Mouse (Mus musculus) intestine, postnatal 0 days (tissue): Measurements from ENCODE around the gene Add3. TPM values are rescaled to one million over a fixed set of nuclear protein-coding genes. Genes with fewer than 3 reads are reported as not detected.

Experiments used
- ATAC-seq: fragments of 200-750 bp; cut with Nextera tagmentation; 2 replicates; pipeline ENCODE4 v1.8.0; 2017; ENCODE audit warnings: mild to moderate bottlenecking, moderate TSS enrichment, moderate library complexity
- H3K27ac ChIP-seq: fragments of 300-500 bp; sonication (generic); 2 replicates; pipeline ENCODE4 v1.5.1; 2014; ENCODE audit warnings: mild to moderate bottlenecking, low read depth, low read length, moderate library complexity
- H3K27me3 ChIP-seq: fragments of 300-500 bp; sonication (generic); replicated peaks from 2 replicates; pipeline ENCODE4 v1.6.1; 2014; ENCODE audit warnings: low read length, mixed read lengths; ENCODE audit not compliant: control insufficient read depth, insufficient read depth
- H3K36me3 ChIP-seq: fragments of 300-500 bp; sonication (generic); 2 replicates; pipeline ENCODE4 v1.6.1; 2014; ENCODE audit warnings: mild to moderate bottlenecking, moderate library complexity; ENCODE audit not compliant: control insufficient read depth, insufficient read depth
- H3K4me1 ChIP-seq: fragments of 300-500 bp; sonication (generic); replicated peaks from 2 replicates; pipeline ENCODE4 v1.6.1; 2014; ENCODE audit warnings: antibody characterized with exemption, low read length, mixed read lengths; ENCODE audit not compliant: control insufficient read depth, insufficient read depth
- H3K4me2 ChIP-seq: fragments of 300-500 bp; sonication (generic); replicated peaks from 2 replicates; pipeline ENCODE4 v1.6.1; 2014; ENCODE audit warnings: low read depth, mild to moderate bottlenecking, moderate library complexity
- H3K4me3 ChIP-seq: fragments of 300-500 bp; sonication (generic); 2 replicates; pipeline ENCODE4 v1.5.1; 2014; ENCODE audit warnings: low read depth, low read length
- H3K9ac ChIP-seq: fragments of 300-500 bp; sonication (generic); 2 replicates; pipeline ENCODE4 v1.6.1; 2014; ENCODE audit warnings: mild to moderate bottlenecking, low read depth, low read length
- H3K9me3 ChIP-seq: fragments of 300-500 bp; sonication (generic); 2 replicates; pipeline ENCODE4 v1.6.1; 2016; ENCODE audit warnings: mixed run types; ENCODE audit not compliant: control insufficient read depth
- CTCF ChIP-seq: sonication (generic); IDR thresholded peaks from 2 replicates; pipeline ENCODE4 v1.5.1; 2016; ENCODE audit warnings: low read depth, mild to moderate bottlenecking, control low read depth, antibody characterized with exemption, moderate library complexity
- WGBS: fragments of 180-500 bp; shearing (Covaris S2); extraction: QIAGEN DNeasy Blood & Tissue Kit; methylation state at CpG from one replicate; pipeline ENCODE4 v1.1.7; 2014; 5-methylcytosine and 5-hydroxymethylcytosine counted together
- polyA plus RNA-seq: library from polyadenylated mRNA; unstranded; fragments of >200 nt; fragmentation: Nextera tagmentation; extraction: Ambion mirVana; gene quantifications from 2 replicates; pipeline ENCODE4 v1.2.1, GENCODE M21; 2015

Add3 gene
- polyA plus RNA-seq, 1 experiment from 2014 or later = 46.8 TPM

DNA sequence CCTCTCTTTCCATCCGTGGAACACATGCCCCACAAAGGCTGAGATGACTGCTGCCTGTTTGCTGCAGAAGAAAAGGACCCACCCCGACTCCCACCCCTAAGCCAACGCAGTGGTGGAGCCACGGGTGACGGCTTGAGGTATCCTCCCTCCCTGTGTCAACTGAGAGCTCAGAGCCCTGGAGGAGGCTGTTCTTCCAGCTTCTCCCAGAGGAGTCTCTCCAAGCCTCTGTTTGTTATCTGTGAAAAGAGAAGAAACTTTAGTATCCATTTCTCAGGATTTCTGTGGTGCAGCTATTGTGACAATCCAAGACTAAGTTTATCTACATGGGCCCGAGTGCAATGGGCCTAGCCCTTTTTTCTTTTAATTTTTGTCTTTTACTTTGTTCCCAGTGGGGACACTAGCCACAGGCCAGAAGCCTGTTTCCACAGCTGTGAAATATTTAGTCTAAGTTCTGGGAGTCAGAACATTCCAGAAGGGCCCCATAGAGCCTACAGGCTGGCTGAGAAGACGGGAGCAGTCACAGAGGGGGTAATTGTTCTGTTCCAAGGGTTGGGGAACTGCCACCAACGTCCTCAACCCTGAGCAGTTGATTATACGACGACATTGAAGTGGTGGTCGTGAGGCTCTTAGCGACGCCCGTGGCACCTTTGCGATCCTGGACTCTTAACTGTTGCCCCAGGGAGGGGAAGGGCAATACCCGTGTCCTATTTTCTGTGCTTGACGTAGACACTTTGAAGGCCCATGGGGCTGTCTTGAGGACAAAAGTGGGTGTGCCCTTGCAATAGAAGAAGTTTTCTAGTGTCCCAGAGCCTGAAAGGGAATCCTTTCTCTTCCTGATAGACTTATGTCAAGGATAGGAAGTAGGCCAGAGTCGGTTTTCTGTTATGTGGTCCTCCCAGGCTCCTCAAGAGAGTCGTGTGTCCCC is 138.5 kb downstream of the Add3 start:
- H3K27me3 ChIP-seq = no peaks in the 10 kb centered on the region
- ATAC-seq = no peak
- H3K9ac ChIP-seq = no peak overlapping the region
- peaks cover 4% of the 10 kb centered on the region; the same call in 1 of the 2 replicates for H3K4me1 ChIP-seq
- H3K4me2 ChIP-seq = no peak overlapping the region
- TF ChIP-seq CTCF = no peak
- WGBS = 72% methylated on average over 19 of the region's 19 CpGs
- no peak overlapping the region for H3K4me3 ChIP-seq
- no peaks in the 10 kb centered on the region for H3K36me3 ChIP-seq
- no peaks in the 10 kb centered on the region for H3K9me3 ChIP-seq
- H3K27ac ChIP-seq = no peak overlapping the region

DNA sequence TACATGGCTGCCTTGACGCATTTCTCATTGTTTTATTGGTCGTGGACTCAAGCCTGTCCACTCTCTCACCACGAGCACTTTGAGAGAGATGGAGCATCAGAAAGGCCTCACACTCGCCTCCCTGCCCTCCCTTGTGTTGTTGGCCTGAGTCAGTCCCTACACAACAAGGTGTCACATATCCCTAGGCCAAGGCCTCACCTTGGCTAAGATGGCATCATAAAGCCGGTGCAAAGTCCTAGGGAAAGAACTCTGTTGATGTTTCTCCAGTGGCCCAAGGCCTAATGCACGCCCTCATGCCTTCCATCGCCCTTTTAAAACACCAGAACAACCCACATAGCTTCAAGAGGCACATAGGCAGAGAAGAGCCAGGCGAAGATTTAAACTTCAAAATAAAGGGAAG is 140.0 kb downstream of the Add3 start:
- 61% methylated on average over 8 of the region's 8 CpGs for WGBS
- Histone ChIP-seq H3K9me3 (no peaks in the 10 kb centered on the region), H3K4me2 (no peak overlapping the region), H3K27me3 (no peaks in the 10 kb centered on the region), H3K9ac (no peak overlapping the region), H3K27ac (peak overlapping the region; percentile 63; the same call in 1 of the 2 replicates), H3K4me3 (no peak overlapping the region), H3K4me1 (peaks cover 4% of the 10 kb centered on the region; the same call in 1 of the 2 replicates), H3K36me3 (no peaks in the 10 kb centered on the region)
- no peak for TF ChIP-seq CTCF
- peak; percentile 61 for ATAC-seq

- no peak for ATAC-seq
- Histone ChIP-seq H3K27me3 (no peaks in the 10 kb centered on the region), H3K4me3 (no peak overlapping the region), H3K4me2 (no peak overlapping the region), H3K9ac (no peak overlapping the region), H3K9me3 (no peaks in the 10 kb centered on the region), H3K36me3 (no peaks in the 10 kb centered on the region), H3K27ac (no peak overlapping the region), H3K4me1 (no peaks in the 10 kb centered on the region)
- no peak for TF ChIP-seq CTCF
- WGBS = 74% methylated on average over 10 of the region's 10 CpGs
These were observed 142.3 kb downstream of the Add3 start for GRCm38 (mm10) chr19:53282571-53282970.

DNA sequence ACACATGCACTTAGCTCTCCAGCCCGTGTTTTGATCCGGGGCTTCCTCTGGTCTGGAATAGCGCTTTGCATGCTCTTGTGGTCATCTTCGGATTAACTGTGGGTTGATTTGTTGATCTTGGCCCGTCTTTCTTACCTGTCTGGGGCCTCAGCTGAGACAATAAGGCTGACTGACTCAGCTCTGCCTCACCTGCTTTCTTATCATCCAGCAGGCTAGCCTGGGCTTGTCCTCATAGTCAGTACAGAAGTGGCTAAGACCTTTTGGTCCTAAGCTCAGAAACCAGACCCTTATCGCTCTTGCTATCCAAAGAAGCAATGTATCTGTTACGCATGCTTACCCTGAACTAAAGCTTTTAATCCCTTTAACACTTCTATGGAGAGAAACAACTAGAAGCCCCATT is 143.5 kb downstream of the Add3 start:
- H3K9me3 ChIP-seq = no peaks in the 10 kb centered on the region
- H3K9ac ChIP-seq = no peak overlapping the region
- no peaks in the 10 kb centered on the region for H3K4me1 ChIP-seq
- ATAC-seq = no peak
- WGBS = 73% methylated on average over 7 of the region's 7 CpGs
- H3K36me3 ChIP-seq = no peaks in the 10 kb centered on the region
- H3K27me3 ChIP-seq = no peaks in the 10 kb centered on the region
- no peak overlapping the region for H3K27ac ChIP-seq
- no peak overlapping the region for H3K4me3 ChIP-seq
- no peak for TF ChIP-seq CTCF
- no peak overlapping the region for H3K4me2 ChIP-seq

GRCm38 (mm10) chr19:53284268-53285208 is 144.3 kb downstream of the Add3 start:
- H3K4me1 ChIP-seq = no peaks in the 10 kb centered on the region
- H3K4me3 ChIP-seq = no peak overlapping the region
- H3K4me2 ChIP-seq = no peak overlapping the region
- TF ChIP-seq CTCF = no peak
- H3K9me3 ChIP-seq = no peaks in the 10 kb centered on the region
- H3K36me3 ChIP-seq = no peaks in the 10 kb centered on the region
- no peaks in the 10 kb centered on the region for H3K27me3 ChIP-seq
- ATAC-seq = no peak
- WGBS = 51% methylated on average over 20 of the region's 20 CpGs
- no peak overlapping the region for H3K9ac ChIP-seq
- no peak overlapping the region for H3K27ac ChIP-seq
